Mouse (Mus musculus) kidney, embryonic 16.5 days (tissue): Measurements from ENCODE around the gene Col9a2. TPM values are rescaled to one million over a fixed set of nuclear protein-coding genes. Genes with fewer than 3 reads are reported as not detected.

Source experiments
- ATAC-seq: fragments of 200-750 bp; cut with Nextera tagmentation; 2 replicates; pipeline ENCODE4 v1.8.0; 2017; ENCODE audit warnings: moderate TSS enrichment; ENCODE audit not compliant: low FRiP score, low TSS enrichment
- H3K27ac ChIP-seq: fragments of 300-500 bp; sonication (generic); 2 replicates; pipeline ENCODE4 v1.5.1; 2014; ENCODE audit warnings: low read length
- H3K27me3 ChIP-seq: fragments of 300-500 bp; sonication (generic); 2 replicates; pipeline ENCODE4 v1.6.1; 2014; ENCODE audit warnings: low read length, control low read depth, mixed read lengths; ENCODE audit not compliant: insufficient read depth
- H3K36me3 ChIP-seq: fragments of 300-500 bp; sonication (generic); 2 replicates; pipeline ENCODE4 v1.6.1; 2014; ENCODE audit warnings: low read length, control low read depth, mixed read lengths; ENCODE audit not compliant: insufficient read depth
- H3K4me1 ChIP-seq: fragments of 300-500 bp; sonication (generic); 2 replicates; pipeline ENCODE4 v1.6.1; 2014; ENCODE audit warnings: low read length, control low read depth, mixed read lengths; ENCODE audit not compliant: insufficient read depth
- H3K4me2 ChIP-seq: fragments of 300-500 bp; sonication (generic); replicated peaks from 2 replicates; pipeline ENCODE4 v1.6.1; 2014; ENCODE audit warnings: low read depth, low read length
- H3K4me3 ChIP-seq: fragments of 300-500 bp; sonication (generic); 2 replicates; pipeline ENCODE4 v1.5.1; 2014; ENCODE audit warnings: mild to moderate bottlenecking, low read length
- H3K9ac ChIP-seq: fragments of 300-500 bp; sonication (generic); replicated peaks from 2 replicates; pipeline ENCODE4 v1.6.1; 2014; ENCODE audit warnings: low read length
- H3K9me3 ChIP-seq: fragments of 300-500 bp; sonication (generic); 2 replicates; pipeline ENCODE4 v1.6.1; 2016; ENCODE audit warnings: low read length, control low read depth
- WGBS: fragments of 180-500 bp; shearing (Covaris S2); extraction: QIAGEN DNeasy Blood & Tissue Kit; methylation state at CpG from one replicate; pipeline ENCODE4 v1.1.7; 2014; 5-methylcytosine and 5-hydroxymethylcytosine counted together
- polyA plus RNA-seq: library from polyadenylated mRNA; unstranded; fragments of >200 nt; fragmentation: Nextera tagmentation; extraction: Ambion mirVana; gene quantifications from 2 replicates; pipeline ENCODE4 v1.2.1, GENCODE M21; 2015

Col9a2 gene
- polyA plus RNA-seq, 1 experiment from 2014 or later, result 4.9 TPM

DNA sequence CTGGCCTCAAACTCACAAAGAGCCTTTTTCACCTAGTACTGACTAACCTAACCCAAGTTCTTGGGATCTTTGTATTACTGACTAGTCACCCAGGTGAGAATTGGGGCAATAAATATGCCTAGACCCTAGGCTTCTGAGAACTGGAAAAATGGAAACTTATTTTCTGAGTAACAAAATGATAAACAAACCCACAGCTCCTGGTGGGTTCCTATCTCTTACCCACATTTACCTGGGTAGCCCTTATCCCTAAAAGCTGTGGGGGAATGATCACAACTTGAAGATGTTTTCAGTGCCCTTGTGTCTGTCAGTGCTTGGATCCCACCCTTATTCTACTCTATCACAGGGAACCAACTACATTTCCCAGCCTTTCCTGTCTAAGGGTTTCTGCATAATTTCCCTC lies 32.2 kb upstream of the Col9a2 start:
- H3K4me2 ChIP-seq, result no peak overlapping the region
- no peaks in the 10 kb centered on the region for H3K9me3 ChIP-seq
- H3K36me3 ChIP-seq, result no peaks in the 10 kb centered on the region
- H3K4me3 ChIP-seq, result no peak overlapping the region
- H3K4me1 ChIP-seq, result peaks cover 31% of the 10 kb centered on the region
- H3K27ac ChIP-seq, result no peak overlapping the region
- no peak overlapping the region for H3K9ac ChIP-seq
- H3K27me3 ChIP-seq, result no peaks in the 10 kb centered on the region
- ATAC-seq, result no peak

DNA sequence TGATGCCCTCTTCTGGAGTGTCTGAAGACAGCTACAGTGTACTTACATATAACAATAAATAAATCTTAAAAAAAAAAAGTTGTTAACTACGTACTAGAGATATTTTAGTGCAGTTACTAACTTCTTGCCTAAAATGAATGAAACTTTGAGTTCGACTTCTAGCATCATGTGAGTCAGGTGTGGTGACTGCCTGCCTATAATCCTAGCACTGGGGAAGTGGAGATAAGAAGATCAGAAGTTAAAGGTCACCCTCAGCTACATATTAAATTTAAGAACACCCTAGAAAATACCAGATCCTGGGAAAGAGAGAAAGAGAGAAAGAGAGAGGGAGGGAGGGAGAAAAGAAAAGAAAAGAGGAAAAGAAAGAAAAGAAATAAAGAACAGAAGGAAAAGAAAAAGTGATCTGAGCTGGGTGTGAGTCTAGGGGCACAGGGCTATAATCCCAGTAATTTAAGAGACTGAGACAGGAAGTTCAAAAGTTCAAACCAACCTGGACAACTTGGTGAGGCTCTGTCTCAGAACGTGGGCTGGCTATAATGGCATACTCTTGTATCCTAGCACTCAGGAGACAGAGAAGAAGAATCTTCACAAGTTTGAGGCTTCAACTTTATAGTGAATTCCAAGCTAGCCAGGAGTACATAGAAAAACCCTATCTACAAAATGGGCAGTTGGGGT lies 31.0 kb upstream of the Col9a2 start:
- H3K27ac ChIP-seq, result no peak overlapping the region
- 51% methylated on average over 3 of the region's 3 CpGs for WGBS
- no peaks in the 10 kb centered on the region for H3K9me3 ChIP-seq
- ATAC-seq, result no peak
- H3K9ac ChIP-seq, result no peak overlapping the region
- peaks cover 20% of the 10 kb centered on the region for H3K4me1 ChIP-seq
- no peak overlapping the region for H3K4me3 ChIP-seq
- H3K27me3 ChIP-seq, result no peaks in the 10 kb centered on the region
- no peaks in the 10 kb centered on the region for H3K36me3 ChIP-seq
- no peak overlapping the region for H3K4me2 ChIP-seq

DNA sequence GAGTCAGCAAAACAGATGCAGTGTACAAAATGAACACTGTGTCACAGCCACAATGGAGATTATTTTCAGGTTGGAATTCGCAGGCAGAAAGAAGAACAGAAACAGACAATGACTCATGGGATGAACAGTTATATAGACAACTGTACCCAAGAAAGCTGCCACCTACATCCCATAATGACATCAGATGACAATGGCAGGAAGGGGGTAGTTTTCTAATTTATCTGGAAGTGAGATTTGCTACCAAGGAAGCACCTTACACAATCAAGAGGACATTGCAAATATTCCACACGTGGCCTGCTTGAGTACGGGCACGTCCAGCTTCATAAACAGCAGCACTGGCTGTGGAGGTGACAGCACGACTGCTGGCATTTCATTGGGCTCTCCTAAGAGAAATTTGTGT lies 30.0 kb upstream of the Col9a2 start:
- Histone ChIP-seq H3K4me1 (peaks cover 13% of the 10 kb centered on the region), H3K27me3 (no peaks in the 10 kb centered on the region), H3K9ac (no peak overlapping the region), H3K4me2 (no peak overlapping the region), H3K9me3 (no peaks in the 10 kb centered on the region), H3K27ac (no peak overlapping the region), H3K4me3 (no peak overlapping the region), H3K36me3 (no peaks in the 10 kb centered on the region)
- 76% methylated on average over 5 of the region's 5 CpGs for WGBS
- no peak for ATAC-seq

DNA sequence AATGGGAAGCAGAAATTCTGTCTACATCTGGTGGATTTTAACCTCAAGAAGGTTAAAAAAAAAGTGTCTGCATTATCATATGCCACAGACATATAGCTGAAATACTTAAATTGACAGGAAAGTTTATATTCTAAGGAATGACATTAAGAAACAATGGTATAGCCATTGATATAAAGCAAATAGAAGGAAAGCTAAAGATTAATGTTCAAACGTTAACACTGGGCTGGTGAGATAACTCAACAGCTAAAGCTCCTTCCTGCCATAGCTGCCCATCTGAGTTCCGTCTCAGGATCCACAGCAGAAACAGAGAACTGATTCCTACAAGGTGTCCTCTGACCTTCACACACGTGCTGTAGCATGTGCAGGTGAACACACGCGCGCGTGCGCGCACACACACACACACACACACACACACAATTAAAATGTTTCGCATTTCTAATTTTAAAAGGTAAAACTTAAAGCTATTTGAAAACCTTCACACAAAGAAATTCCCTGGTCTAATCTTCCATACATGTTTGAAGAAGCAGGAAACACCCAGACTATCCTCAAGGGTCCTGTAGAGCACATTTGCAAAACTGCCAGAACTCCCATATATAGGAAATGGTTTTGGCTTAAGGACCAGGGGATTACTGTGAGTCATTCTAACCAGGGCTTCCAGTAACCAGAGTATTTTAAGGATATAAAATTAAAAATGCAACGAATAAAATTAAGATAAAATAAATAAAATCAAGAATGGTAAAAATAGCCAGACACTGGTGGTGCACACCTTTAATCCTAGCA lies 28.2 kb upstream of the Col9a2 start:
- no peaks in the 10 kb centered on the region for H3K27me3 ChIP-seq
- no peak overlapping the region for H3K27ac ChIP-seq
- H3K4me1 ChIP-seq, result peaks cover 19% of the 10 kb centered on the region
- WGBS, result 78% methylated on average over 11 of the region's 11 CpGs
- H3K9ac ChIP-seq, result no peak overlapping the region
- H3K9me3 ChIP-seq, result no peaks in the 10 kb centered on the region
- no peaks in the 10 kb centered on the region for H3K36me3 ChIP-seq
- no peak overlapping the region for H3K4me3 ChIP-seq
- ATAC-seq, result no peak
- H3K4me2 ChIP-seq, result no peak overlapping the region

DNA sequence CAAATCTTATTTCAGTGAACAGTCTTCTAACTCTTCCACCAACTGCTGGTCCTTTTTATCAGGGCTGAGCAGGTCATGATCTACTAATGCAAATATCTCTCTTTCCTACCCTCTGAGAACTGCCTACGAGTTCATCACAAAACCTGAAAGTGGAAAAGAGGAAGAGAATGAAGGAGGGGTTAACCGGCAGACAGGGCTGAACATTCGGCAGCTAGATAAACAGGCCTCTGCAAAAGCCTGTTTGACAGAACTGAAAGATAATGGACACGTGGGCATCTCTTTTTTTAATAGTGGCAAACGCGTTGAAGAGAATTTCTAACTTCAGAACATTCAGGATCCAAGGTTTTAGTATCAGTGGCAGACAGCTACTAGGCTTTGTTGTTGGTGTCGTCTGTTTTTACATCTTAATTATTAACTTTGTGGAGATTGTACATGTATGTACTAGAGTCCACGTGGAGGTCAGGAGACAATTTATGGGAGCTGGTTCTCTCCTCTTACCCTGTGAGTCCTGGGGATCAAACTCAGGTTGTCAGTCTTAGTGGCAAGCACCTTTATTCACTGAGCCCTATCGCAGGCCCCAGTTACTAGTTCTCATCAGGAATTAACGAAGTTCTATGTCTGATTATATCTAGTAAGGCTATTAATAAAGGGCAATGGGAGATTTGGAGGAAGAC lies 24.5 kb upstream of the Col9a2 start:
- no peak overlapping the region for H3K27ac ChIP-seq
- H3K36me3 ChIP-seq, result no peaks in the 10 kb centered on the region
- WGBS, result 68% methylated on average over 10 of the region's 10 CpGs
- no peaks in the 10 kb centered on the region for H3K27me3 ChIP-seq
- no peak overlapping the region for H3K9ac ChIP-seq
- H3K4me3 ChIP-seq, result no peak overlapping the region
- no peak for ATAC-seq
- peaks cover 18% of the 10 kb centered on the region for H3K4me1 ChIP-seq
- H3K9me3 ChIP-seq, result no peaks in the 10 kb centered on the region
- no peak overlapping the region for H3K4me2 ChIP-seq

DNA sequence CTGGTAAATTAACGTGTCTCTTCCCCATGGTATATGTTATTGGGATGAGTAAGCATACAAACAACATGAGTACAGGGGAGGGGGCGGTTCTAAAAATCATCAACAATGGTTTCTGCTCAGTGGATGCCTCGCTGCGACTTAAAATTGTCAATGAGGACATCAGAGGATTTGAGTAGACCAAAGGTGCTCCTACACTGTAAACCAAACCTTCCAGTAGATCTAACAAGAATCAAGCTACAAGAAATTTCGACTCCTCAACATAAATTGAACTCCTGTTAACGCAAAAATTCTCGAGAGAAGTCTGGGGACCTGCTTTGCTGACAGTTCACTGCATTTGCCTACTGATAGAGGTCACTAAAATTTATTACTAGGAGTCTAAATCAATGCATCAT lies 23.9 kb upstream of the Col9a2 start:
- Histone ChIP-seq H3K4me2 (peak overlapping the region; percentile 87; the same call in 1 of the 2 replicates), H3K4me1 (peaks cover 18% of the 10 kb centered on the region), H3K27ac (no peak overlapping the region), H3K27me3 (no peaks in the 10 kb centered on the region), H3K9ac (no peak overlapping the region), H3K36me3 (no peaks in the 10 kb centered on the region), H3K9me3 (no peaks in the 10 kb centered on the region), H3K4me3 (no peak overlapping the region)
- WGBS, result 73% methylated on average over 7 of the region's 7 CpGs
- no peak for ATAC-seq

DNA sequence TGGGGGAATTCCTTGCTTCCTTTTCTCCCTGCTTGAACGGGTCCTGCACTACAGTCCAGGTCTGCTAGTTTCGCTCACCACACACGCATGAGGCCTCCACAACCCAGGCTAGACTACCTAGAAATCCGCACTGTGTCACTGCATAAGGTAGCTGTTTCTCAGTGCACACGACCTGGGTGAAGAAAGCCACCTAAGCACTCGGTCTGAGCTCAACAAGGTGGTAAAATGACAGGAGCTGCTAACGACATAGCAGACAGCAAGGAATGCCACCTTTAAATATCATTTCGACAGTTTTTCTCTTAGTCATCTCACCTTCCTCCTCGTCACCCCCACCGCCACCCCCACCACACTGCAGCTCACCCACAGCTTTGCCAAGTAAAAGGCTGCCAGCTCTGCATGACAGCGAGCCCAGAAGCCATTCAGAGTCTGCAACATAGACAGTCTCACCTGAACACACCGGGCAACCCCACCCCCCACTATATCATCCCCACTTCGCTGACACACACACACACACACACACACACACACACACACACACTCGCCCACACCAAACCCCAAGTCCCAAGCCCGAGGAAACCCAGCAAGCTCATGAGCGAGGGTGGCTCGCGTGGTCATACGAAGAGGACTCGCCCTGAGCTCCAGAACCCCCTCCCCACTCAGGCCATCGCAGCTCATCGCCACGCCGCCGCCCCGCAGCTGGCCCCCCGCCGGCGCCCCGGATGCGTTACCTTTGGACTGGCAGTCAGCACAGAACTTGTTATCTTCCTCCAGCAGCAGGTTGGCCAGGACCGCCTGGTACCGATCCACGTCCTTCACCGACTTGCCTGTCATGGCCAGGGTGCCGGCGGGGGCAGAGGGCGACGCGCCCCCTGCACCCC lies 22.9 kb upstream of the Col9a2 start:
- 2% methylated on average over 40 of the region's 40 CpGs for WGBS
- Histone ChIP-seq H3K4me2 (peak overlapping the region; percentile 87), H3K36me3 (no peaks in the 10 kb centered on the region), H3K4me1 (peaks cover 21% of the 10 kb centered on the region), H3K27ac (0 out of 2 replicates have a peak overlapping the region, but pooled peaks have one; percentile 36), H3K4me3 (peak overlapping the region; percentile 95), H3K9me3 (no peaks in the 10 kb centered on the region), H3K9ac (peak overlapping the region; percentile 92), H3K27me3 (no peaks in the 10 kb centered on the region)
- ATAC-seq, result peak; percentile 46

DNA sequence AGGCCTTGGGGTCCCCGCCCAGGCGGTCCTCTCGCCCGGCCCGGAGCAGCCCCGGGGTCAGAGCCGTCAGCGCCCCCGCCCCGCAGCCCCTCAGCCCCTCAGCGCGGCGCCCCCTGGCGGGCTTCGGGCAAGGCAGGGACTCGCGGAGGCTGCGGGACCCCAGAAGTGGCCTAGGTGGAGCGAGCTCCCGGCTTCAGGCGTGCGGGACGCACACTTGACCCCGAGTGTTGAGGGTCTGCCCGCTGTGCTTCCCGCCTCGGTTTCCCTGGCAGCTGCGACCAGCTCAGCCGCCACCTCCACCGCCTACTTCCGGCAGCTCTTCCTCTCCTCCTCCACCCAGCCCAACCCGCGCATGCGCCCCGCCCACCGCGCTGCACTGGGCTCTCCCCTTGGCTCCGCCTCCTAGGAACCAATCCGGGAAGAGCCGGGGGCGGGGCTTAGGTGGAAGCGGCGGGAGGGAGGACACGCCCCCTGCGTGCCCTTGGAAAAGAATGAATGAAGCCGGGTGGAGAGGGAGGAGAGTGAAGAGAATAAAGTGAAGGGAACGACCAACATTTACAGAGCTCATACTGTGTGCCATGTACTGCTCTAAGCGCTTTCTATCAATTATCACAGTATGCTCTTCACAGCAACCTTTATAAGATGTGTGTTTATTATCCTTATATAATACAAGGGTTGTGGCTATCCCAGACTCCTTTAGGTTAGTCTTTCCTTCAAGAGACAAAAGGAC lies 22.1 kb upstream of the Col9a2 start, which contains the start of gene Smap2:
Gene Smap2 (minus strand): TSS at position 320 of the 730 bp plus-strand sequence.
- no peaks in the 10 kb centered on the region for H3K36me3 ChIP-seq
- H3K4me3 ChIP-seq, result peak within 1 kb of the TSS; percentile 95
- H3K9me3 ChIP-seq, result no peaks in the 10 kb centered on the region
- no peaks in the 10 kb centered on the region for H3K27me3 ChIP-seq
- under 1% methylated on average over 34 of the region's 48 CpGs for WGBS
- peak within 1 kb of the TSS; percentile 87 for H3K4me2 ChIP-seq
- peak within 1 kb of the TSS; percentile 92 for H3K9ac ChIP-seq
- peaks cover 21% of the 10 kb centered on the region for H3K4me1 ChIP-seq
- 0 out of 2 replicates have a peak within 1 kb of the TSS, but pooled peaks have one; percentile 36 for H3K27ac ChIP-seq
- peak; percentile 96 for ATAC-seq

DNA sequence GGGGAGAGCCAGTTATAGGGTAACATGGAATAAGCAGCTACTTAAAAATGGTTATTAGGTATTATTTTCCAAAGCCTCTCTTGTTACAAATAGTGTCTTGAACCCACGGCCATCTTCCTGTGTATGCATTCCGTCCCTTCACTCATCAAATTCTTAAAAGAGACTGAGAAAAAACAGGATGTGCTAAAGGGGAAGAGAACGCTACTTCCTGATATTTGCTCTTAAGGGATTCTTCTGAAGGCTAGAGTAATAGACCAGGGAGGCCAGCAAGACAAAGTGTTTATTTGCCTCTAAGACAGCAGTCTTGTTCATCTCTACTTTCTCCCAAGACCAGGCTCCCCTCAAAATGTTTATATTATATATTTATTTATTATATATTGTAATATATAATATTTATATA lies 20.9 kb upstream of the Col9a2 start:
- no peak for ATAC-seq
- Histone ChIP-seq H3K27ac (no peak overlapping the region), H3K4me2 (no peak overlapping the region), H3K4me1 (peaks cover 21% of the 10 kb centered on the region), H3K27me3 (no peaks in the 10 kb centered on the region), H3K36me3 (no peaks in the 10 kb centered on the region), H3K4me3 (no peak overlapping the region), H3K9ac (no peak overlapping the region), H3K9me3 (no peaks in the 10 kb centered on the region)
- 69% methylated on average over 3 of the region's 3 CpGs for WGBS
